14 mouse cellular contexts compared by ENCODE assay signal in genomic region chr1:60639536-60639935, GRCm38 (mm10).
"Had no signal": no experiment of that assay in that cellular context is flagged by ENCODE, and none has a peak within 500 bp of the region (broad histone marks: within the 10 kb centered on the region; RNA-seq: fewer than 3 reads in every experiment).

No protein-coding gene starts in this region.

- H3K36me3 ChIP-seq: limb, embryonic 15.5 days; liver, embryonic 12.5 days; midbrain, embryonic 10.5 days; neural tube, embryonic 12.5 days had no signal

- H3K4me2 ChIP-seq: limb, embryonic 15.5 days; liver, embryonic 12.5 days; lung, embryonic 14.5 days; neural tube, embryonic 12.5 days had no signal

- DNase-seq: kidney, postnatal 10 days; kidney, postnatal 4 days; left cerebral cortex, postnatal 4 days; lung, postnatal 10 days; lung, postnatal 4 days; midbrain, embryonic 14.5 days; thymus, adult 2 months; thymus, postnatal 25 days had no signal

- H3K9me3 ChIP-seq: limb, embryonic 15.5 days; liver, embryonic 12.5 days; midbrain, embryonic 10.5 days; neural tube, embryonic 12.5 days had no signal

- H3K27me3 ChIP-seq: limb, embryonic 15.5 days; liver, embryonic 12.5 days; neural tube, embryonic 12.5 days had no signal

- H3K4me3 ChIP-seq: limb, embryonic 15.5 days; liver, embryonic 12.5 days; midbrain, embryonic 10.5 days; neural tube, embryonic 12.5 days had no signal

- ATAC-seq: liver, embryonic 12.5 days had no signal

- H3K4me1 ChIP-seq: midbrain, embryonic 10.5 days; neural tube, embryonic 12.5 days had no signal

- H3K27ac ChIP-seq: limb, embryonic 15.5 days; liver, embryonic 12.5 days; midbrain, embryonic 10.5 days; neural tube, embryonic 12.5 days; stomach, postnatal 0 days had no signal

- H3K9ac ChIP-seq: limb, embryonic 15.5 days; liver, embryonic 12.5 days; lung, embryonic 14.5 days; neural tube, embryonic 12.5 days had no signal
